In genomic region chr2:119741581-119742411, GRCm38 (mm10) we compare ENCODE assay signal across 8 mouse cellular contexts. TPM values are rescaled to one million over a fixed set of nuclear protein-coding genes. Genes with fewer than 3 reads are reported as not detected.
A peak's percentile ranks its signal among the peaks of the same experiment; 100 is the strongest.
DNase-seq lines count a peak whose midpoint lies in the region; ATAC-seq and TF ChIP-seq lines count a peak whose summit lies in the region.

TSS of gene Itpka (plus strand) at chr2:119742337.

- DNase-seq in layer of hippocampus, adult 18-20 months (ENCODE audit: low spot score in 2 of 2) = peak in 1 of 2 experiments; percentile 66
- no peak for DNase-seq in layer of hippocampus, adult 9-10 months (ENCODE audit: low spot score)
- peak; percentile 26 for DNase-seq in heart, adult 8-10 months (ENCODE audit: low spot score)
- peak; percentile 16 to 18 for DNase-seq in kidney, adult 8-10 months
- peak; percentile 89 for DNase-seq in liver, embryonic 11.5 days (ENCODE audit: low spot score)

- ATAC-seq in common myeloid progenitor, adult 5-6 weeks (replicated peaks; ENCODE audit: low read depth, poor library complexity, severe bottlenecking) = peak; percentile 44
- peak; percentile 83 for ATAC-seq in liver, embryonic 11.5 days (replicated peaks; ENCODE audit: low FRiP score)
- ATAC-seq in stomach, embryonic 16.5 days (ENCODE audit: insufficient read depth, low FRiP score) = peak; percentile 78

- no peaks in the 10 kb centered on the region for H3K36me3 ChIP-seq in liver, embryonic 11.5 days (ENCODE audit: control insufficient read depth, insufficient read depth, low read length)
- H3K36me3 ChIP-seq in myocyte (ENCODE audit: control insufficient read depth, insufficient read depth) = no peaks in the 10 kb centered on the region
- no peaks in the 10 kb centered on the region for H3K36me3 ChIP-seq in stomach, embryonic 16.5 days (ENCODE audit: control insufficient read depth, insufficient read depth, low read length)

- H3K9me3 ChIP-seq in liver, embryonic 11.5 days (ENCODE audit: control insufficient read depth, low read length) = no peaks in the 10 kb centered on the region
- H3K9me3 ChIP-seq in stomach, embryonic 16.5 days (replicated peaks; ENCODE audit: control insufficient read depth, low read length) = no peaks in the 10 kb centered on the region

- H3K27ac ChIP-seq in liver, embryonic 11.5 days (ENCODE audit: low read depth, low read length) = peak within 1 kb of the TSS; percentile 80
- peak within 1 kb of the TSS; percentile 86 for H3K27ac ChIP-seq in stomach, embryonic 16.5 days (ENCODE audit: low read length)

- peak; percentile 23 for TF ChIP-seq POLR2A in myocyte (IDR thresholded peaks at IDR 0.05; ENCODE audit: insufficient read length, low read depth)

- H3K9ac ChIP-seq in liver, embryonic 11.5 days (ENCODE audit: low read depth, low read length) = peak within 1 kb of the TSS; percentile 75
- peak within 1 kb of the TSS; percentile 72 for H3K9ac ChIP-seq in stomach, embryonic 16.5 days (ENCODE audit: low read length)

- H3K4me1 ChIP-seq in liver, embryonic 11.5 days (replicated peaks; ENCODE audit: control insufficient read depth, insufficient read depth, low read length) = peaks cover 35% of the 10 kb centered on the region
- H3K4me1 ChIP-seq in stomach, embryonic 16.5 days (ENCODE audit: control insufficient read depth, insufficient read depth, low read length) = peaks cover 21% of the 10 kb centered on the region

- H3K27me3 ChIP-seq in liver, embryonic 11.5 days (replicated peaks; ENCODE audit: control insufficient read depth, insufficient read depth, low read length) = peaks cover 38% of the 10 kb centered on the region
- H3K27me3 ChIP-seq in myocyte (ENCODE audit: control insufficient read depth, insufficient read depth, insufficient read length) = peaks cover 6% of the 10 kb centered on the region
- peaks cover 19% of the 10 kb centered on the region for H3K27me3 ChIP-seq in stomach, embryonic 16.5 days (ENCODE audit: control insufficient read depth, insufficient read depth, low read length)

- H3K79me2 ChIP-seq in myocyte (ENCODE audit: control insufficient read depth, insufficient read depth) = no peaks in the 10 kb centered on the region

- WGBS in liver, embryonic 11.5 days = under 1% methylated on average over 53 of the region's 53 CpGs
- 0% methylated on average over 46 of the region's 53 CpGs for WGBS in stomach, embryonic 16.5 days

- H3ac ChIP-seq in myocyte (ENCODE audit: control insufficient read depth, insufficient read length) = peak within 1 kb of the TSS; percentile 1

- peak within 1 kb of the TSS; percentile 100 for H3K4me2 ChIP-seq in liver, embryonic 11.5 days
- H3K4me2 ChIP-seq in myocyte (ENCODE audit: low read depth) = peak within 1 kb of the TSS; percentile 92
- peak within 1 kb of the TSS; percentile 100 for H3K4me2 ChIP-seq in stomach, embryonic 16.5 days (ENCODE audit: low read depth, low read length)

- peak within 1 kb of the TSS; percentile 78 for H3K4me3 ChIP-seq in liver, embryonic 11.5 days (ENCODE audit: low read depth, low read length)
- peak within 1 kb of the TSS; percentile 25 for H3K4me3 ChIP-seq in myocyte
- H3K4me3 ChIP-seq in stomach, embryonic 16.5 days (replicated peaks; ENCODE audit: low read length) = peak within 1 kb of the TSS; percentile 70

TF ChIP-seq in myocyte, 11 proteins besides CTCF, POLR2A, EP300 and RAD21:
- TF ChIP-seq SRF (IDR thresholded peaks at IDR 0.05; ENCODE audit: control insufficient read depth, insufficient read length, low read depth) = no peak
- TF ChIP-seq MAX (IDR thresholded peaks at IDR 0.05; ENCODE audit: low read depth) = no peak
- TF ChIP-seq TCF3 (IDR thresholded peaks at IDR 0.05; ENCODE audit: insufficient read length, low read depth) = no peak
- no peak for TF ChIP-seq REST (IDR thresholded peaks at IDR 0.05; ENCODE audit: insufficient read depth, insufficient read length)
- no peak for TF ChIP-seq E2F4 (IDR thresholded peaks at IDR 0.05; ENCODE audit: insufficient read depth)
- TF ChIP-seq MYOD1 (IDR thresholded peaks at IDR 0.05; ENCODE audit: control insufficient read depth in 1 of 3, insufficient read length in 2 of 3, low read depth in 2 of 3) = no peak
- no peak for TF ChIP-seq POLR2AphosphoS2 (IDR thresholded peaks at IDR 0.05; ENCODE audit: insufficient read length, low read depth)
- no peak for TF ChIP-seq MYOG (IDR thresholded peaks at IDR 0.05; ENCODE audit: control insufficient read depth in 1 of 3, insufficient read depth in 1 of 3, insufficient read length in 2 of 3, low read depth in 2 of 3)
- TF ChIP-seq TCF12 (IDR thresholded peaks at IDR 0.05; ENCODE audit: insufficient read depth, poor library complexity, severe bottlenecking) = no peak
- TF ChIP-seq USF1 (IDR thresholded peaks at IDR 0.05; ENCODE audit: low read depth) = no peak

RNA-seq across cellular contexts. Expression of gene Itpka, which starts in this region (rescaled TPM):
- 100 to 1,000 TPM; 284 to 311 TPM for total RNA-seq in layer of hippocampus, adult 18-20 months (2021)
- 0.18 TPM in 1 of 2 replicates, not detected in the other for total RNA-seq in common myeloid progenitor, adult 5-6 weeks (2017)
- total RNA-seq in heart, adult 8-10 months (2022) = under 1 TPM; 0.23 to 0.79 (median 0.54) TPM
- 3.9 and 4.0 TPM in 2 replicates for polyA plus RNA-seq in liver, embryonic 11.5 days (2014; fragmentation: Nextera tagmentation; extraction: Ambion mirVana)
- 0.14 TPM for polyA plus RNA-seq in myocyte (2012; fragmentation: generic; extraction: Trizol)
- polyA plus RNA-seq in stomach, embryonic 16.5 days (2015; fragmentation: Nextera tagmentation; extraction: Ambion mirVana) = 7.5 and 7.6 TPM in 2 replicates

Comparison
In these comparisons a context has a peak if more than half of its experiments do, and no peak if none do; other contexts are left out.
1. RNA of gene Itpka (total RNA-seq): 284 to 311 TPM in layer of hippocampus, adult 18-20 months; 0.23 to 0.79 TPM in heart, adult 8-10 months and 0.18 TPM in common myeloid progenitor, adult 5-6 weeks; every median in the first group is over 100 times any median in the second.
2. Peak in ATAC-seq in common myeloid progenitor, adult 5-6 weeks; RNA of the gene not detected or under 1 TPM.
3. Peak in DNase-seq in heart, adult 8-10 months; RNA of the gene not detected or under 1 TPM.
4. H3K4me3 ChIP-seq: peak in every context shown above with its lines; median percentile 78 in liver, embryonic 11.5 days; 70 in stomach, embryonic 16.5 days; 25 in myocyte.
5. Peak in every context shown above with its lines, with median percentiles within 50 percentile points of each other: ATAC-seq and H3K4me2 ChIP-seq.